Mouse (Mus musculus) heart, postnatal 4 days (tissue): ENCODE data around the gene Gm17190. TPM values are rescaled to one million over a fixed set of nuclear protein-coding genes. Genes with fewer than 3 reads are reported as not detected.
"Not testable (repeated sequence)": the region's sequence is repeated elsewhere in the genome, so short reads cannot be mapped to it uniquely, and the experiment has no call there.

Experiments used
- DNase-seq: peaks from one replicate; pipeline ENCODE4 v3.0.0; 2021
- total RNA-seq, 2 experiments: library from RNA; stranded (reverse); gene quantifications; 2 replicates each; pipeline ENCODE4 v1.2.3; 2021

Gene Gm17190
- total RNA-seq, result not detected

- DNase-seq, result not testable (repeated sequence)
Measured at GRCm38 (mm10) chr13:96081754-96082153, at the start of gene Gm17190. Gm17190 (plus strand) TSS chr13:96082054.

DNA sequence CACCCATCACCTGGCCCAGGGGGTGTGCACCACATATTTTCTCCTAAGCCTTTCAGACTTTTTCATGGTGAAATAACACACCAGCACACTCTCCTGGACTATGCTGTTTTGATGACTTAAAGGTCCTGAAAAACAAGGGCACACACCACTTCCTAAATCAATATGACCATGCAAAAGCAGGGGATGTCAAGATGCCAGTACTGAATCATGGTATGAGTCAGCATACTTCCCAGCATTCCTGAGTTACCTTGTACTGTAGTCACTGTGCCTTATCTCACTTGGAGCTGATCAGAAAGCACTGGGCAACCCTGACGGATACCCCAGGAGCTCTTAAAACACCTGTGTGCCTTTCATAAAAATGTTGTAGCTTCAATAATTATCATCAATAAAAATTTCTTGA lies 42.3 kb upstream of the Gm17190 start:
- no peak for DNase-seq

DNA sequence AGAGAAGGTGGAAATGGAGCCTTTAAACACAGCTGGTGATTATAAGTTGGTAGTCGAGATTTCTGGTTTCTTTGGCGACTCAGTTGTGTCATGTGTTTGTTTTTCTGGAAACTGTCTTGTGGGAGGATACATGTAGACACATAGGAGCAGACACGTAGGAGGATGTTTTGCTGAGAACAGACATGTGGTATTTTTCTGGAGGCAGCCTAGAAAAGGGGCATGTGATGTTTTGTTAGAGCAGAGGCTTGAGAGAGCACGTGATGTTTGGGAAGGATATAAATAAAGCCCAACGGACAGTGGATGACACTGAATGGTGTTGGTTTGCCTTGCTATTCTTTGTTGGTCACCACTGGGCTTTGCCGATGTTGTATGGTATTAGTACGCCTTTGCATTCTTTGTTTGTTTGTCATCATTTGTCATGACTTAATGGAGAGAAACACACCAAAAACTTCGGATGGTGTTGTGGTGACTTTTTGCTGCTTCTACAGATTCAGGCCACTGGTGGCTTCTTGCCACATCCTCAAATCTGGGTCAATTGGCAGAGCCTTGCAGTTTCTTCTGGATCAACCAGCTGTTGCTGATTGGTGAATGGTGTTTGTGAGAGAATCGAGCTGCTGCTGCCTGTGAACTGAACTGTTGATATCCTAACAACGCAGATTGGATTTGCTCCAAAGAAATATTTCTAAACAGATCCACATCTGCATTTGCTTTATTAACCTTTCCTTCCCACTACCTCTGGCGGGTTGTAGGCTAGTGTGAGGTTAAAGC lies 41.4 kb upstream of the Gm17190 start:
- no peak for DNase-seq

GRCm38 (mm10) chr13:96045396-96045795 lies 36.5 kb upstream of the Gm17190 start:
- DNase-seq, result no peak

- no peak for DNase-seq
Measured at GRCm38 (mm10) chr13:96052755-96053154, 29.1 kb upstream of the Gm17190 start.

DNA sequence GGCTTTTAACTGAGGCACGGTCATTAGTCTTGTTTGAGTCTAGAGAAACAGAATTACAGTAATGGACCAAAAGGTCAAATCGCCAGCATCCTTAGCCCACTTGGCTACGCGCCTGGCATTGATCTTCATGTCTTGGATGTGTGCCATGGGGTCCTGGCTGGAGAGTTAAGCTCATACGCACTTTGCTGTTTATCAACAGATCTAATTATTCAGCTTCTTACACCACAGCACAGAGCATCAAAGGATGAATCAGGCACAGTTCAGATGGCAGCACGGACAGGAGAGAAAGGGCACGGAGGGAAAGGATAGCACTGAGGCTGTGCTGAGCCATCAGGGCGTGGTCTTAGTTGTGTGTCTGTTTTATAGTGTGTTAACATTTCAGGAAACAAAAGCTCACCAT lies 8.3 kb upstream of the Gm17190 start:
- DNase-seq, result no peak

GRCm38 (mm10) chr13:96081276-96081675 lies 578 bp upstream of the Gm17190 start, which contains the start of gene Gm20075:
Gm20075 (minus strand) TSS chr13:96081376.
- not testable (repeated sequence) for DNase-seq

DNA sequence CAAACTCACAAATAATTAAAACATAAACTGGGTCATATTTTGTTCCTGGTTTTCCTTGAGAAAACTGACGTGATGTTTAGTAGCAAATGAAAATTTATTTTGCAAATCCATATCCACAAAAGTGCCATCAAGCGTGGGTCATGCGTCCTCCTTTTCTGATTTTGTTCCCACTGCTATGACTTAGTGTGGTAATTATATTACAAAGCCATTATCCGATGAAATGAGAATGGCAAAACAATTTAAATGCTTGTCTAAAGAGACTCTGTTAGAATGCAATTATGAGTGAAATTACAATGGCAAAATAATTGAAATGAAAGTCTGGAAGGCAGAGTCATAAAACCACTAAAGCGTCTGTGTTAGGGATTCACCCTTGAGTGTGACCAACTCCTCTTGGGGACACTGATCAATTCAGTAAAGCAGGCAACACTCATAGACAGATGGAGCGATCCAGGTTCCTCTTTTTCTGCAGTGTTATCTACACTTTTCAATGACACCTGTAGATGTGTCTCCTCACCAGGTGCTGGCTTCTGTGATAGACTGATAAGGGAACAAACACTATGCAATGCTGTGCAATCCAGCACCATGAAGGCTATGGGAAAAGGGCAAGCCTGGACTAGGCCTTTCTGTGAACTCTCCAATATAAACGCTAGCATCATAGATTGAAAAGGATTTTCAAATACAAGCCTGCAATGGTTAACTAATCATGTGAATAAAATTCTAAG lies 3.9 kb downstream of the Gm17190 start:
- DNase-seq, result no peak

DNA sequence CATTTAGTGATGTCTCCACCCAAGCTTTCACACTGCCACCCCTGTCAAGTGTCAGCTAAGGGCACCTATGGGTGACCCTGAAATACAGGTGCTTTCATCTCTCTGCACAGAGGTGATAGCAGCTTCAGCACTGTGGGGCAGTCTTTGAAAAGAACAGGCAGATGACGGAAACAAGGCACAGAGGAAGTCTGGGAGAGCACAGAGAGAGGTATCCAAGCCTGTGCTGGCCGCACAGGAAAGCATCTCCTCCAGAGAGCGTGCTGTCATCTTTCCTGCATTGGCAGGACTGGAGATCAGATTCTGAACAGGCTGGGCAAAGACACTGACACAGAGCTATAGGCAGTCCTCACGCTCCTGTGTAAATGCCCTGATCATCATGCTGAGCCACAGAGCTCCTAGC lies 9.1 kb downstream of the Gm17190 start:
- DNase-seq, result no peak

DNA sequence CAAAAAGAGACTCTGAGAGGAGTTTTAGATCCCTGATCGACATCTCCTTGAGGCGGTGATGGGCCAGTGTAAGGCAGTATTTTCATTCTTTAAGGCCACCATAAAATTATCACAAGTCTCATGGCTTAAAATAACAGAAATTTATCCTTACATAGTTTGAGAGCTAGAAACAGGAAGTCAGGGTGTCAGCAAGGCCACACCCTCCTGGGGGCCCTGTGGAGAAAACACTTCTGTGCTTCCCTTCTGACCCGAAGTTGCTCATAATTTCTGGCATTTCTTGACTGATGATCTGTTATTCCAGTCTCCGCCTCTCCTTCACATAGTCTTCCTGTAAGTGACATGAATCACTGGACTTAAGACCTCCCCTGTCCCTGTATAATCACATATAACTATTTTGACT lies 24.5 kb downstream of the Gm17190 start:
- no peak for DNase-seq

GRCm38 (mm10) chr13:96110767-96111166 lies 28.9 kb downstream of the Gm17190 start:
- no peak for DNase-seq

GRCm38 (mm10) chr13:96112711-96113110 lies 30.9 kb downstream of the Gm17190 start:
- peak; percentile 9 for DNase-seq

GRCm38 (mm10) chr13:96125011-96125410 lies 43.2 kb downstream of the Gm17190 start:
- no peak for DNase-seq

DNA sequence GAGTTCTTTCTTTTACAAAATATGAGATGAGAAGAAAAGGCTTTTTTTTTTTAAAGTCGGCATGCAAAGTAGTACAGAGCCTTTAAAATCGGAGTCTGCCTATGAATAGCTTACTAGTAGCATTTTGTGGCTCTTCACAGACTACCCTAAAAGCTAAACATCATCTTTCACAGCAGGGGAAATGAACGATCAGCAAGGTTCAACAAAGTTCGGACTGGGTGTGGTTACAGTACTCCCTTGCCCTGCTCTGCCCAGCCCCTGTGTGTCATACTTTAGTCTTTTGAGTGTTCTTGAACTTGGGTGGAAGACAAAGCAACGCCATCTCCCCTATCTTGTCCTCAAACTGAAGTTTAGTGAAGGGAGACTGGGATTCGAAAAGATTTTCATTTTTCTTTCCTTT lies 44.8 kb downstream of the Gm17190 start:
- DNase-seq, result no peak

DNA sequence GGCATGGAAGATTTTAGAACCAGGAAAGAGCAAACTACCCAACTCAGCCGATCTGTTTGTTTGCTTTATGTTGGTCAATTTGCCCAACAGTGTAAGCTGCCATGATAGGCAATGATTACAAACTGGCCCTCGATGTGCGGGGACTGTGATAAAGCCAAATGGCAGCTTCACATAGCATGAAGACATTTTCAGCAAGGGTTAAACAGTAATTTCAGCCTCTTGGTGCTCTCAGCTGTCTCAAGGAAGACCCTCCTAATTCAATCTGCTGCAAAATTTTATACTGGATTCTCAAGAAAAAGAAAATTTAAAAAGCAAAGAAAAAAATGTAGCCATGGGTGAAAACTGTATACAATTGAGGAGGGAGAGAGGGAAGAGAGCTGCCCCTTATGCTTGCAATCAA lies 47.2 kb downstream of the Gm17190 start:
- DNase-seq, result no peak

DNA sequence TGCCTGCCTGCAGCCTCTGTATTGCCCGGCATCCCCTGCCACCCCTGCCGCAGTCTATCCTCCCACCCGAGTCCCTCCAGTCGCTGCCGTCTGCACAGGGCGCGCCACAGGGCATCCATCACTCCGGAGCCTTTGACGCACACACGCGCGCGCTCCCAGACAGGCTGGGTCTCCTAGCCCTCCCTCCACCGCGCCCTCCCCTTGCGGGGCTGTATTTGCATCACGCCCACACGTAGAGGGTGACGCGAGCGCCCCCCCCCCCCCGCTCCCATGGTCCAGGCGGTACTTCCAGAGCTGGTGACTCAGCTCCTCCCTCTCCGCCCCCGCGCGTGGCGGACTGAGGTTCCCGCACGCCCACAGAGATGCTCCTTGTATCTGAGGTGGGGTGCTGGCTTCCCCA lies 49.2 kb downstream of the Gm17190 start:
- no peak for DNase-seq

- DNase-seq, result no peak
Measured at GRCm38 (mm10) chr13:96131911-96132310, 50.1 kb downstream of the Gm17190 start.

- peak; percentile 36 for DNase-seq
Measured at GRCm38 (mm10) chr13:96132401-96132816, 50.6 kb downstream of the Gm17190 start, which contains the start of gene Sv2c. Sv2c (minus strand) TSS chr13:96132577.

Other genes with a start within 250 kb of the Gm17190 start
- gene Iqgap2, start 190.1 kb upstream of the Gm17190 start, total RNA-seq, result 1 to 10 TPM; 2.8 to 3.0 TPM
- gene Gm20075, start 678 bp upstream of the Gm17190 start, total RNA-seq, result 10 to 100 TPM; 24.4 to 27.3 TPM
- under 1 TPM; 0.21 to 0.54 TPM for gene Sv2c, start 50.5 kb downstream of the Gm17190 start, total RNA-seq